Mouse (Mus musculus): Measurements from ENCODE around the gene Pfkfb4. TPM values are rescaled to one million over a fixed set of nuclear protein-coding genes. Genes with fewer than 3 reads are reported as not detected.
A peak's percentile ranks its signal among the peaks of the same experiment; 100 is the strongest.

Pfkfb4 gene
- polyA plus RNA-seq, 1 experiment from 2014 or later: 10.2 TPM

GRCm38 (mm10) chr9:109053851-109054250 lies 62.3 kb downstream of the Pfkfb4 start:
- 75% methylated on average over 6 of the region's 6 CpGs for WGBS
- Histone ChIP-seq H3K36me3 (peaks cover 35% of the 10 kb centered on the region), H3K9ac (no peak overlapping the region), H3K4me2 (no peak overlapping the region), H3K27ac (peak overlapping the region; percentile 81; the same call in 1 of the 2 replicates), H3K27me3 (replicated peaks) (no peaks in the 10 kb centered on the region), H3K4me3 (replicated peaks) (no peak overlapping the region), H3K4me1 (peaks cover 18% of the 10 kb centered on the region), H3K9me3 (no peaks in the 10 kb centered on the region)
- ATAC-seq (ENCODE audit: insufficient read depth, low FRiP score, low read depth): no peak

GRCm38 (mm10) chr9:109054712-109055111 lies 63.1 kb downstream of the Pfkfb4 start:
- Histone ChIP-seq H3K9me3 (no peaks in the 10 kb centered on the region), H3K36me3 (peaks cover 35% of the 10 kb centered on the region), H3K4me2 (peak overlapping the region; percentile 52), H3K27me3 (replicated peaks) (no peaks in the 10 kb centered on the region), H3K4me1 (peaks cover 24% of the 10 kb centered on the region), H3K4me3 (replicated peaks) (peak overlapping the region; percentile 29), H3K9ac (peak overlapping the region; percentile 16; the same call in 1 of the 2 replicates), H3K27ac (peak overlapping the region; percentile 81)
- peak; percentile 78 for ATAC-seq (ENCODE audit: insufficient read depth, low FRiP score, low read depth)
- 5% methylated on average over 7 of the region's 7 CpGs for WGBS

GRCm38 (mm10) chr9:109055271-109056030 lies 63.9 kb downstream of the Pfkfb4 start:
- Histone ChIP-seq H3K27ac (peak overlapping the region; percentile 81), H3K9ac (peak overlapping the region; percentile 16; the same call in 1 of the 2 replicates), H3K4me2 (peak overlapping the region; percentile 52), H3K4me3 (replicated peaks) (peak overlapping the region; percentile 29), H3K27me3 (replicated peaks) (no peaks in the 10 kb centered on the region), H3K36me3 (peaks cover 35% of the 10 kb centered on the region), H3K4me1 (peaks cover 29% of the 10 kb centered on the region), H3K9me3 (no peaks in the 10 kb centered on the region)
- no peak for ATAC-seq (ENCODE audit: insufficient read depth, low FRiP score, low read depth)
- WGBS: 89% methylated on average over 12 of the region's 12 CpGs

DNA sequence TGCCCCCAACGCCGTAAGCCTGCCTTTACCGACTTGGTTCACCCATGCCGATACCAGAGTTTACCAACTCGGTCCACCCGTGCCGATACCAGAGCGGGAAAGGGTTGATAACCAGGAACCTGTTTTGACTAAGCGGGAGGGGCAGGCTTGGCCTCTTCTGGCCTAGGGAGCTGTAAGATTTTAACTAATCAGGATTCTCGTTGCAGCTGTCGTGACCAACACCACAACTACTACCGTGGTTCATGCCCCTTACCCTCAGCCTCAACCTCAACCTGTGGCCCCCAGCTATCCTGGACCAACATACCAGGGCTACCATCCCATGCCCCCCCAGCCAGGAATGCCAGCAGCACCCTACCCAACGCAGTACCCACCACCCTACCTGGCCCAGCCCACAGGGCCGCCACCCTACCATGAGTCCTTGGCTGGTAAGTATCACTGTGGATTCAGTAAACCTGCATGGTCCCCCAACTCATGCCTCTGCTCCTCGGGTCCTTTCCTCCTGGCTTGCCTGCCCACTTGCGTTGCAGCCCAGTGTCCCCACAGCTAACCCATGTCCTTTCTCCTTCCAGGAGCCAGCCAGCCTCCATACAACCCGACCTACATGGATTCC lies 64.6 kb downstream of the Pfkfb4 start:
- Histone ChIP-seq H3K4me1 (peaks cover 29% of the 10 kb centered on the region), H3K9ac (no peak overlapping the region), H3K36me3 (peaks cover 30% of the 10 kb centered on the region), H3K27ac (peak overlapping the region; percentile 26; the same call in 1 of the 2 replicates), H3K27me3 (replicated peaks) (no peaks in the 10 kb centered on the region), H3K4me2 (no peak overlapping the region), H3K4me3 (replicated peaks) (no peak overlapping the region), H3K9me3 (no peaks in the 10 kb centered on the region)
- no peak for ATAC-seq (ENCODE audit: insufficient read depth, low FRiP score, low read depth)
- 91% methylated on average over 17 of the region's 17 CpGs for WGBS

GRCm38 (mm10) chr9:109056916-109057315 lies 65.3 kb downstream of the Pfkfb4 start:
- Histone ChIP-seq H3K36me3 (peaks cover 23% of the 10 kb centered on the region), H3K9ac (no peak overlapping the region), H3K4me1 (peaks cover 29% of the 10 kb centered on the region), H3K27me3 (replicated peaks) (no peaks in the 10 kb centered on the region), H3K27ac (no peak overlapping the region), H3K9me3 (no peaks in the 10 kb centered on the region), H3K4me2 (no peak overlapping the region), H3K4me3 (replicated peaks) (no peak overlapping the region)
- WGBS: 86% methylated on average over 4 of the region's 4 CpGs
- no peak for ATAC-seq (ENCODE audit: insufficient read depth, low FRiP score, low read depth)

DNA sequence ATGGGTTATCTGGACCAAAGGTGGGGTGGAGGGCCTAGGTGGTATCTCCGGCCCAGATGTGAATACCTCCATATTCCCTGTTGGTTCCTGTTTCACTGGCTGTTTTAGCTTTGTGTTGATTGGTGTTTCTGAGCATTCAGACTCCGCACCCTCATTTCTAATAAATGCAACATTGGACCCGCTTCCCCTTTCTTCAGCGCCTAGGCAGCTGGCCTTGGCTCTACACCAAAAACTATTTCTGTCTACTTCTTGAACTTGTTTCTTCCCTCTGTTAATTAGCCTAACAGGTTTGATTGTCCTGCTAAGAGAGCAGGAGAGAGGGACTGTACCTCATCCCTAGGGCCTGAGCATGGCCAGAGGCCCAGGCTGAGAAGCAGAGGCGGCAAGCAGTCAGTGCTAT lies 66.0 kb downstream of the Pfkfb4 start:
- Histone ChIP-seq H3K4me1 (peaks cover 29% of the 10 kb centered on the region), H3K36me3 (peaks cover 23% of the 10 kb centered on the region), H3K27ac (no peak overlapping the region), H3K27me3 (replicated peaks) (no peaks in the 10 kb centered on the region), H3K4me3 (replicated peaks) (no peak overlapping the region), H3K9me3 (no peaks in the 10 kb centered on the region), H3K9ac (no peak overlapping the region), H3K4me2 (no peak overlapping the region)
- 92% methylated on average over 5 of the region's 5 CpGs for WGBS
- ATAC-seq (ENCODE audit: insufficient read depth, low FRiP score, low read depth): no peak

- Histone ChIP-seq H3K4me2 (peak overlapping the region; percentile 71), H3K27ac (peak overlapping the region; percentile 91; the same call in 1 of the 2 replicates), H3K27me3 (replicated peaks) (no peaks in the 10 kb centered on the region), H3K4me3 (replicated peaks) (peak overlapping the region; percentile 36), H3K4me1 (peaks cover 29% of the 10 kb centered on the region), H3K9me3 (no peaks in the 10 kb centered on the region), H3K36me3 (peaks cover 29% of the 10 kb centered on the region), H3K9ac (no peak overlapping the region)
- 93% methylated on average over 19 of the region's 19 CpGs for WGBS
- no peak for ATAC-seq (ENCODE audit: insufficient read depth, low FRiP score, low read depth)
Measured at GRCm38 (mm10) chr9:109058006-109058765, 66.6 kb downstream of the Pfkfb4 start.

- peak; percentile 92 for ATAC-seq (ENCODE audit: insufficient read depth, low FRiP score, low read depth)
- Histone ChIP-seq H3K4me1 (peaks cover 25% of the 10 kb centered on the region), H3K27ac (peak within 1 kb of the TSS; percentile 91), H3K9me3 (no peaks in the 10 kb centered on the region), H3K4me2 (peak within 1 kb of the TSS; percentile 71), H3K4me3 (replicated peaks) (peak within 1 kb of the TSS; percentile 36), H3K9ac (no peak within 1 kb of the TSS), H3K36me3 (peaks cover 35% of the 10 kb centered on the region), H3K27me3 (replicated peaks) (no peaks in the 10 kb centered on the region)
- WGBS: 10% methylated on average over 15 of the region's 15 CpGs
Measured at GRCm38 (mm10) chr9:109059136-109059903, 67.7 kb downstream of the Pfkfb4 start, which contains the start of gene Trex1. Gene Trex1 (minus strand): TSS chr9:109059734.

- Histone ChIP-seq H3K9ac (no peak overlapping the region), H3K27me3 (replicated peaks) (no peaks in the 10 kb centered on the region), H3K4me1 (peaks cover 18% of the 10 kb centered on the region), H3K4me2 (no peak overlapping the region), H3K36me3 (peaks cover 45% of the 10 kb centered on the region), H3K27ac (0 out of 2 replicates have a peak overlapping the region, but pooled peaks have one; percentile 35), H3K9me3 (no peaks in the 10 kb centered on the region), H3K4me3 (replicated peaks) (no peak overlapping the region)
- WGBS: 85% methylated on average over 16 of the region's 16 CpGs
- no peak for ATAC-seq (ENCODE audit: insufficient read depth, low FRiP score, low read depth)
Measured at GRCm38 (mm10) chr9:109060184-109060897, 68.8 kb downstream of the Pfkfb4 start.

- Histone ChIP-seq H3K4me3 (replicated peaks) (no peak overlapping the region), H3K9ac (no peak overlapping the region), H3K27me3 (replicated peaks) (no peaks in the 10 kb centered on the region), H3K36me3 (peaks cover 49% of the 10 kb centered on the region), H3K4me2 (no peak overlapping the region), H3K4me1 (peaks cover 17% of the 10 kb centered on the region), H3K9me3 (no peaks in the 10 kb centered on the region), H3K27ac (no peak overlapping the region)
- no peak for ATAC-seq (ENCODE audit: insufficient read depth, low FRiP score, low read depth)
- WGBS: 88% methylated on average over 5 of the region's 5 CpGs
Measured at GRCm38 (mm10) chr9:109060898-109061295, 69.3 kb downstream of the Pfkfb4 start.
